Mouse (Mus musculus) neural tube, embryonic 14.5 days (tissue): ENCODE results near the gene Ppp1r12a. TPM values are rescaled to one million over a fixed set of nuclear protein-coding genes. Genes with fewer than 3 reads are reported as not detected.

Source experiments
- ATAC-seq: fragments of 200-750 bp; cut with Nextera tagmentation; 2 replicates; pipeline ENCODE4 v1.8.0; 2017; ENCODE audit warnings: low read depth, mild to moderate bottlenecking, moderate TSS enrichment, moderate library complexity
- H3K27ac ChIP-seq: fragments of 300-500 bp; sonication (generic); 2 replicates; pipeline ENCODE4 v1.5.1; 2014; ENCODE audit warnings: low read depth, mild to moderate bottlenecking, control low read depth, low read length, moderate library complexity, mixed read lengths
- H3K27me3 ChIP-seq: fragments of 300-500 bp; sonication (generic); 2 replicates; pipeline ENCODE4 v1.6.1; 2014; ENCODE audit warnings: low read length; ENCODE audit not compliant: control insufficient read depth, insufficient read depth
- H3K36me3 ChIP-seq: fragments of 300-500 bp; sonication (generic); 2 replicates; pipeline ENCODE4 v1.6.1; 2014; ENCODE audit warnings: low read length, mixed read lengths; ENCODE audit not compliant: control insufficient read depth, insufficient read depth
- H3K4me1 ChIP-seq: fragments of 300-500 bp; sonication (generic); 2 replicates; pipeline ENCODE4 v1.6.1; 2014; ENCODE audit warnings: low read length; ENCODE audit not compliant: control insufficient read depth, insufficient read depth
- H3K4me2 ChIP-seq: fragments of 300-500 bp; sonication (generic); 2 replicates; pipeline ENCODE4 v1.6.1; 2014; ENCODE audit warnings: mild to moderate bottlenecking, low read depth, low read length, control low read depth
- H3K4me3 ChIP-seq: fragments of 300-500 bp; sonication (generic); 2 replicates; pipeline ENCODE4 v1.5.1; 2014; ENCODE audit warnings: low read depth, low read length, control low read depth, mixed read lengths
- H3K9ac ChIP-seq: fragments of 300-500 bp; sonication (generic); replicated peaks from 2 replicates; pipeline ENCODE4 v1.6.1; 2014; ENCODE audit warnings: low read depth, mild to moderate bottlenecking, control low read depth, low read length, mixed read lengths
- H3K9me3 ChIP-seq: fragments of 300-500 bp; sonication (generic); 2 replicates; pipeline ENCODE4 v1.6.1; 2016; ENCODE audit warnings: low read length; ENCODE audit not compliant: control insufficient read depth
- WGBS: fragments of 180-500 bp; shearing (Covaris S2); extraction: QIAGEN DNeasy Blood & Tissue Kit; methylation state at CpG from one replicate; pipeline ENCODE4 v1.1.7; 2014; 5-methylcytosine and 5-hydroxymethylcytosine counted together
- polyA plus RNA-seq: library from polyadenylated mRNA; unstranded; fragments of >200 nt; fragmentation: Nextera tagmentation; extraction: Ambion mirVana; gene quantifications from 2 replicates; pipeline ENCODE4 v1.2.1, GENCODE M21; 2014

The Ppp1r12a gene
- polyA plus RNA-seq, 1 experiment from 2014 or later, result 81.7 TPM

GRCm38 (mm10) chr10:108133745-108134144 is 28.2 kb upstream of the Ppp1r12a start:
- ATAC-seq, result peak; percentile 72; the same call in 1 of the 2 replicates
- H3K9me3 ChIP-seq, result no peaks in the 10 kb centered on the region
- WGBS, result 44% methylated on average over 5 of the region's 5 CpGs
- no peak overlapping the region for H3K4me3 ChIP-seq
- H3K27ac ChIP-seq, result no peak overlapping the region
- H3K27me3 ChIP-seq, result no peaks in the 10 kb centered on the region
- H3K4me1 ChIP-seq, result no peaks in the 10 kb centered on the region
- H3K9ac ChIP-seq, result no peak overlapping the region
- H3K4me2 ChIP-seq, result no peak overlapping the region
- no peaks in the 10 kb centered on the region for H3K36me3 ChIP-seq

GRCm38 (mm10) chr10:108138347-108138746 is 23.6 kb upstream of the Ppp1r12a start:
- no peak overlapping the region for H3K4me2 ChIP-seq
- H3K27ac ChIP-seq, result no peak overlapping the region
- H3K9ac ChIP-seq, result no peak overlapping the region
- ATAC-seq, result no peak
- H3K36me3 ChIP-seq, result no peaks in the 10 kb centered on the region
- no peaks in the 10 kb centered on the region for H3K4me1 ChIP-seq
- H3K4me3 ChIP-seq, result no peak overlapping the region
- no peaks in the 10 kb centered on the region for H3K27me3 ChIP-seq
- whole genome bisulfite sequencing, result 85% methylated on average over 5 of the region's 5 CpGs
- H3K9me3 ChIP-seq, result no peaks in the 10 kb centered on the region

DNA sequence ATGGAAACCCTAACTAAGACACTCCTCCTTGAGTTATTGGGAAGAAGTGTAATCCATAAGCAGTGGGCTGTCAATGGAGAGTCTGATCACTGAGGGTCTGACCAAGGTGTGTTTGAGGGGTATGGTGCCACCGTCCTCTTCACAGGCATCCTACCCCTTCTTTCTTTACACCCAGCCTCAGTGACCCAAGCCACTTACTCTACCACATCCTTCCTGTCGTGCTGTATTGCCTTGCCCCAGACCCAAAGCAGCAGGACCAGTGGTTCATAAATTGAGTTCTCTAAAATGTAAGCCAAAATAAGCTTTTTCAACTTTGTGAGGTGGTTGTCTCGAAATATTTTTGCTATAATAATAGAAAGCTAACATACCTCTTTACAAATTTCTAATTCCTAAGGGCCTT is 22.2 kb upstream of the Ppp1r12a start:
- Histone ChIP-seq H3K4me1 (no peaks in the 10 kb centered on the region), H3K27me3 (no peaks in the 10 kb centered on the region), H3K36me3 (no peaks in the 10 kb centered on the region), H3K4me3 (no peak overlapping the region), H3K9me3 (no peaks in the 10 kb centered on the region), H3K9ac (no peak overlapping the region), H3K4me2 (no peak overlapping the region), H3K27ac (no peak overlapping the region)
- no peak for ATAC-seq
- 72% methylated on average over 3 of the region's 3 CpGs for WGBS

DNA sequence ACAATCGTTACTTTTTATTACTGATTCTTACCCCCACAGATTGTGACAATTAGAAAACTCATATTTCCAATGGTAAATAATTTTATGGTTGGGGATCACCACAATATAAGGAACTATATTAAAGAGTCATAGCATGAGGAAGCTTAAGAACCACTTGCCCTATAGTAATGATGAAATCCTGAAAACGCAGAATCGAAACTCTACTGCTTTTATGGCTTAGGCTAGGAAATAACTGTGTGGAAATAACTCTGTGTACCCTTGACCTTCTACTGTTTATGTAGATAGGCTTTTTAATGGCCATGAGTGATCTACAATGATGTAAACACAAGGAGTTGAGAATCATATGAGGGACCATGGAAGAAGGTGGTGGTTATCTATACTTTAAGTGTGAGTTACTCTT is 21.3 kb upstream of the Ppp1r12a start:
- Histone ChIP-seq H3K27ac (no peak overlapping the region), H3K4me2 (no peak overlapping the region), H3K27me3 (no peaks in the 10 kb centered on the region), H3K9me3 (no peaks in the 10 kb centered on the region), H3K36me3 (no peaks in the 10 kb centered on the region), H3K4me3 (no peak overlapping the region), H3K9ac (no peak overlapping the region), H3K4me1 (no peaks in the 10 kb centered on the region)
- WGBS, result 94% methylated on average over 3 of the region's 3 CpGs
- ATAC-seq, result no peak

DNA sequence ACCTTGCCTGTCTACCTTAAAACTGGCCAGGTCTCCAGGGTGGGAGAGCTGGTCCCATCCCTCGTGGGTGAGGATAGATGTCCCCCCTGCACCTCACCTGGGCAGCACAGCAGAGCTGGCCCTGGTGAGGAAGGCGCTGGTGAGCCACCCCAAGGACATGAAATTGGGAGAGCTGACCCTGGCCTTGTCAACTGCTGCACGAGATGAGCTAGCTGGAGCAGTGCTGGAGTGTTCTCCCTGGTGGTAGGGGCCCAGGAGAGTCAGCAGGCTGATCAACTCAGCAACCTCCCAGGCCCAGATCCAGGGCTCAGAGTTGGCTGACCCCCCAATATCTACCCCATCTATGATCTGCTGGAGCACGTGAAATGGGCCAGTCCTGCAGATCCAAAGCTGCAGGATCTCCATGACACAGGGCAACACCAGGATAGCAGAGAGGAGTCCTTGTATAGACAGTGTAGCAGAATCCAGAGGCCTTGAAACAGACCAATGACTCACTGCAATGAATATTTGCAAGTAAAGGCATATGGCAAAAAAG is 17.9 kb upstream of the Ppp1r12a start:
- no peak overlapping the region for H3K27ac ChIP-seq
- H3K36me3 ChIP-seq, result no peaks in the 10 kb centered on the region
- no peak overlapping the region for H3K4me3 ChIP-seq
- no peak overlapping the region for H3K4me2 ChIP-seq
- 82% methylated on average over 4 of the region's 4 CpGs for WGBS
- H3K27me3 ChIP-seq, result no peaks in the 10 kb centered on the region
- H3K9me3 ChIP-seq, result no peaks in the 10 kb centered on the region
- ATAC-seq, result no peak
- H3K9ac ChIP-seq, result no peak overlapping the region
- no peaks in the 10 kb centered on the region for H3K4me1 ChIP-seq

DNA sequence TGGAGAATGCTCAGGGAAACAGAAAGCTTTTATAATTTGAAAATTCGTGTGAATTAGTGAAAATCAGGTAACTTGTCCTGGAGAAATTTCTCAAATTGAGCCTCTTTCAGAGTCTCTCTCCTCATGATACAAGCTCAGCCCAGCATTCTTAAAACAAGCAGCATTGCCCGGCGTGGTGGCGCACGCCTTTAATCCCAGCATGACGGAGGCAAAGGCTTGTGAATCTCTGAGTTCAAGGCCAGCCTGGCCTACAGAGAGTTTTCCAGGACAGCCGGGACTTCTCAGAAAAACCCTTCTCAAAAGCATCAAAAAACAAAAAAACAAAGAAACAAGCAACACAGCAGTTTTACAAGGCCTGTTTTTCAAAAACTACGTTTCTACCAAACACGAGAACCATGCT is 16.3 kb upstream of the Ppp1r12a start:
- H3K27me3 ChIP-seq, result no peaks in the 10 kb centered on the region
- 89% methylated on average over 9 of the region's 9 CpGs for WGBS
- no peak overlapping the region for H3K4me2 ChIP-seq
- no peaks in the 10 kb centered on the region for H3K4me1 ChIP-seq
- H3K27ac ChIP-seq, result no peak overlapping the region
- H3K9ac ChIP-seq, result no peak overlapping the region
- no peaks in the 10 kb centered on the region for H3K9me3 ChIP-seq
- no peak for ATAC-seq
- H3K4me3 ChIP-seq, result no peak overlapping the region
- H3K36me3 ChIP-seq, result no peaks in the 10 kb centered on the region

- ATAC-seq, result no peak
- Histone ChIP-seq H3K4me3 (no peak overlapping the region), H3K27ac (no peak overlapping the region), H3K27me3 (no peaks in the 10 kb centered on the region), H3K4me1 (no peaks in the 10 kb centered on the region), H3K9me3 (no peaks in the 10 kb centered on the region), H3K4me2 (no peak overlapping the region), H3K36me3 (no peaks in the 10 kb centered on the region), H3K9ac (no peak overlapping the region)
- WGBS, result 90% methylated on average over 9 of the region's 9 CpGs
These were observed 15.0 kb upstream of the Ppp1r12a start for GRCm38 (mm10) chr10:108147031-108147430.

DNA sequence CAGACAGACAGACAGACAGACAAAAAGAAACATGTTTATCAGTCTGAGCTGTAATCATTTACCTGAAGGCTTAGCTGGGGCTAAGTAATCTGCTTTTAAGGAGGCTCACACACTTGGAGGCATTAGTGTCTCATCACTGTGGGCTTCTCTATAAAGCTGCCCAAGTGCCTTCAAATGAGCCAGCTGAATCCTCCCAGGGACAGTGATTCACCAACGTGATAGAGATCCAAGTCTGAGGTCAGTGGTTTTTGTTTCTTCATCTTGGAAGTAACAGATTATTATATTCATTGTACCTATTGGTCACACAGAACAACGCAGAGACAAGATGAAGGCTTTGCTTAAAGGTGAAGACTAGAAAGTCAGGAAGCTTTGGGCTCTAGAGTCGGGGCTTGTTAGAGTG is 8.7 kb upstream of the Ppp1r12a start:
- no peaks in the 10 kb centered on the region for H3K36me3 ChIP-seq
- no peaks in the 10 kb centered on the region for H3K9me3 ChIP-seq
- H3K27me3 ChIP-seq, result no peaks in the 10 kb centered on the region
- no peaks in the 10 kb centered on the region for H3K4me1 ChIP-seq
- no peak overlapping the region for H3K9ac ChIP-seq
- no peak overlapping the region for H3K4me2 ChIP-seq
- H3K27ac ChIP-seq, result no peak overlapping the region
- ATAC-seq, result no peak
- H3K4me3 ChIP-seq, result no peak overlapping the region
- 83% methylated on average over 3 of the region's 3 CpGs for WGBS

DNA sequence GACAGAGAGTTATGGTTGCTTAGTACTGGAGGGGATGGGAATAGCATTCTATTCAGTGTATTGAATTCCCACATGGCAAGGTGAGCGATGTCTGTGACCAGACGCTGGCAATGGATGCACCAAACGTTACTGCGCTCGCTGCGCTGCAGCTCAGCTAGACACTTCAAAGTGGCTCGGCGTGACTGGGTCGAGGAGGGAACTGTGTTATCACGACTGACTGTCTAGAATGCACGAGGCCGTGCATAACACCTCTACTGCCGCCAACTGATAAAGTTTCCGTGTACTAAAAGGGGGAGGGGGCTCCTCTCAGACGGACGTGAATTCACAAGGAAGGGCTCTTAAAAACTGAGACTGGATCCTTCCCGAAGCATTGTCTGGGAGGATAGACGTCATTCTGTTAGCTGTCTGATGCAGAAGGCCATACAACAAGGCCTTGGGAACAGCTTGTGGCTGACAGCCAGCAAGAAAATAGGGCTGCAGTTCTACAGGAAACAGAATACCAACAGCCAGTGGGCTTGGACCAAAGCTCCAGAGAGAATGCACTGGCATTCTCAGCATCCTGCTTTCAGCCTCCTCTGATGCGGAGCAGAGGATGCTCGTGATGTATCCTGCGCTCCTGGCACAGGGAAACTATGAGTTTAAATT is 6.8 kb upstream of the Ppp1r12a start:
- Histone ChIP-seq H3K9ac (no peak overlapping the region), H3K27ac (no peak overlapping the region), H3K36me3 (no peaks in the 10 kb centered on the region), H3K4me3 (no peak overlapping the region), H3K9me3 (no peaks in the 10 kb centered on the region), H3K4me1 (no peaks in the 10 kb centered on the region), H3K4me2 (no peak overlapping the region), H3K27me3 (no peaks in the 10 kb centered on the region)
- WGBS, result 70% methylated on average over 21 of the region's 21 CpGs
- no peak for ATAC-seq
